Mouse (Mus musculus) limb, embryonic 13.5 days (tissue): ENCODE measurements around the gene Olfr1440. TPM values are rescaled to one million over a fixed set of nuclear protein-coding genes. Genes with fewer than 3 reads are reported as not detected.
A peak's percentile ranks its signal among the peaks of the same experiment; 100 is the strongest.

ENCODE experiments used
- ATAC-seq: fragments of 200-750 bp; cut with Nextera tagmentation; 2 replicates; pipeline ENCODE4 v1.8.0; 2017; ENCODE audit warnings: low read depth, moderate number of reproducible peaks, moderate TSS enrichment; ENCODE audit not compliant: low FRiP score
- H3K27ac ChIP-seq: fragments of 300-500 bp; sonication (generic); 2 replicates; pipeline ENCODE4 v1.5.1; 2015; ENCODE audit warnings: inconsistent platforms, mild to moderate bottlenecking, moderate library complexity
- H3K27me3 ChIP-seq: fragments of 300-500 bp; sonication (generic); 2 replicates; pipeline ENCODE4 v1.6.1; 2015; ENCODE audit warnings: mild to moderate bottlenecking, inconsistent platforms
- H3K36me3 ChIP-seq: fragments of 300-500 bp; sonication (generic); 2 replicates; pipeline ENCODE4 v1.6.1; 2015; ENCODE audit warnings: inconsistent platforms, mild to moderate bottlenecking, moderate library complexity
- H3K4me1 ChIP-seq: fragments of 300-500 bp; sonication (generic); 2 replicates; pipeline ENCODE4 v1.6.1; 2015; ENCODE audit warnings: inconsistent platforms
- H3K4me2 ChIP-seq: fragments of 300-500 bp; sonication (generic); replicated peaks from 2 replicates; pipeline ENCODE4 v1.6.1; 2015; ENCODE audit warnings: inconsistent platforms, mild to moderate bottlenecking, moderate library complexity
- H3K4me3 ChIP-seq: fragments of 300-500 bp; sonication (generic); 2 replicates; pipeline ENCODE4 v1.5.1; 2015; ENCODE audit warnings: moderate library complexity, mild to moderate bottlenecking, inconsistent platforms
- H3K9ac ChIP-seq: fragments of 300-500 bp; sonication (generic); 2 replicates; pipeline ENCODE4 v1.6.1; 2015; ENCODE audit warnings: mild to moderate bottlenecking, inconsistent platforms
- H3K9me3 ChIP-seq: fragments of 300-500 bp; sonication (generic); 2 replicates; pipeline ENCODE4 v1.6.1; 2016; ENCODE audit warnings: inconsistent platforms
- WGBS: fragments of 180-500 bp; shearing (Covaris S2); methylation state at CpG from one replicate; pipeline ENCODE4 v1.1.7; 2015; 5-methylcytosine and 5-hydroxymethylcytosine counted together
- polyA plus RNA-seq: library from polyadenylated mRNA; unstranded; fragments of >200 nt; fragmentation: Nextera tagmentation; extraction: Ambion mirVana; gene quantifications from 2 replicates; pipeline ENCODE4 v1.2.1, GENCODE M21; 2015

Gene Olfr1440
- not detected in 2 replicates for polyA plus RNA-seq

- 85% methylated on average over 2 of the region's 2 CpGs for WGBS
- no peaks in the 10 kb centered on the region for H3K4me1 ChIP-seq
- no peaks in the 10 kb centered on the region for H3K27me3 ChIP-seq
- H3K9me3 ChIP-seq = no peaks in the 10 kb centered on the region
- H3K9ac ChIP-seq = no peak within 1 kb of the TSS
- no peak within 1 kb of the TSS for H3K4me2 ChIP-seq
- no peak for ATAC-seq
- no peak within 1 kb of the TSS for H3K4me3 ChIP-seq
- H3K36me3 ChIP-seq = no peaks in the 10 kb centered on the region
- H3K27ac ChIP-seq = no peak within 1 kb of the TSS
Observed at GRCm38 (mm10) chr19:12386979-12387378, at the start of gene Olfr1440. Olfr1440 (plus strand) TSS chr19:12387279.

- H3K4me3 ChIP-seq = no peak overlapping the region
- no peak overlapping the region for H3K27ac ChIP-seq
- H3K36me3 ChIP-seq = no peaks in the 10 kb centered on the region
- H3K9me3 ChIP-seq = no peaks in the 10 kb centered on the region
- ATAC-seq = no peak
- 80% methylated on average over 3 of the region's 3 CpGs for WGBS
- H3K9ac ChIP-seq = no peak overlapping the region
- no peaks in the 10 kb centered on the region for H3K4me1 ChIP-seq
- no peak overlapping the region for H3K4me2 ChIP-seq
- no peaks in the 10 kb centered on the region for H3K27me3 ChIP-seq
Observed at GRCm38 (mm10) chr19:12373004-12373403, 14.1 kb upstream of the Olfr1440 start.

GRCm38 (mm10) chr19:12374465-12375025 lies 12.5 kb upstream of the Olfr1440 start:
- H3K36me3 ChIP-seq = no peaks in the 10 kb centered on the region
- H3K27ac ChIP-seq = no peak overlapping the region
- no peaks in the 10 kb centered on the region for H3K27me3 ChIP-seq
- H3K4me1 ChIP-seq = no peaks in the 10 kb centered on the region
- no peak for ATAC-seq
- H3K4me2 ChIP-seq = no peak overlapping the region
- no peak overlapping the region for H3K9ac ChIP-seq
- 65% methylated on average over 2 of the region's 2 CpGs for WGBS
- no peak overlapping the region for H3K4me3 ChIP-seq
- no peaks in the 10 kb centered on the region for H3K9me3 ChIP-seq

GRCm38 (mm10) chr19:12413737-12414136 lies 26.7 kb downstream of the Olfr1440 start:
- H3K9me3 ChIP-seq = no peaks in the 10 kb centered on the region
- H3K4me3 ChIP-seq = no peak overlapping the region
- H3K27me3 ChIP-seq = no peaks in the 10 kb centered on the region
- no peak overlapping the region for H3K9ac ChIP-seq
- no peak for ATAC-seq
- H3K4me2 ChIP-seq = no peak overlapping the region
- no peaks in the 10 kb centered on the region for H3K4me1 ChIP-seq
- no peaks in the 10 kb centered on the region for H3K36me3 ChIP-seq
- no peak overlapping the region for H3K27ac ChIP-seq

GRCm38 (mm10) chr19:12417361-12417760 lies 30.3 kb downstream of the Olfr1440 start, which contains the start of gene Olfr1441:
Olfr1441 (plus strand) TSS chr19:12417433.
- H3K4me1 ChIP-seq = no peaks in the 10 kb centered on the region
- no peaks in the 10 kb centered on the region for H3K36me3 ChIP-seq
- H3K27me3 ChIP-seq = no peaks in the 10 kb centered on the region
- H3K4me2 ChIP-seq = no peak within 1 kb of the TSS
- no peak within 1 kb of the TSS for H3K27ac ChIP-seq
- ATAC-seq = no peak
- H3K4me3 ChIP-seq = no peak within 1 kb of the TSS
- no peak within 1 kb of the TSS for H3K9ac ChIP-seq
- no peaks in the 10 kb centered on the region for H3K9me3 ChIP-seq

GRCm38 (mm10) chr19:12418312-12418711 lies 31.2 kb downstream of the Olfr1440 start:
- Histone ChIP-seq H3K27ac (no peak overlapping the region), H3K36me3 (no peaks in the 10 kb centered on the region), H3K9ac (no peak overlapping the region), H3K9me3 (no peaks in the 10 kb centered on the region), H3K4me3 (no peak overlapping the region), H3K4me2 (no peak overlapping the region), H3K4me1 (no peaks in the 10 kb centered on the region), H3K27me3 (no peaks in the 10 kb centered on the region)
- 89% methylated on average over 3 of the region's 3 CpGs for WGBS
- ATAC-seq = no peak

- Histone ChIP-seq H3K4me1 (no peaks in the 10 kb centered on the region), H3K4me2 (no peak overlapping the region), H3K27ac (no peak overlapping the region), H3K4me3 (no peak overlapping the region), H3K9me3 (no peaks in the 10 kb centered on the region), H3K9ac (no peak overlapping the region), H3K27me3 (no peaks in the 10 kb centered on the region), H3K36me3 (no peaks in the 10 kb centered on the region)
- ATAC-seq = no peak
- 78% methylated on average over 6 of the region's 6 CpGs for WGBS
Observed at GRCm38 (mm10) chr19:12420555-12420954, 33.5 kb downstream of the Olfr1440 start.

- Histone ChIP-seq H3K27ac (no peak overlapping the region), H3K36me3 (no peaks in the 10 kb centered on the region), H3K27me3 (no peaks in the 10 kb centered on the region), H3K9ac (no peak overlapping the region), H3K4me3 (no peak overlapping the region), H3K4me1 (no peaks in the 10 kb centered on the region), H3K4me2 (no peak overlapping the region), H3K9me3 (no peaks in the 10 kb centered on the region)
- WGBS = 74% methylated on average over 1 of the region's 1 CpGs
- no peak for ATAC-seq
Observed at GRCm38 (mm10) chr19:12421680-12422079, 34.6 kb downstream of the Olfr1440 start.

- WGBS = 89% methylated on average over 5 of the region's 5 CpGs
Observed at GRCm38 (mm10) chr19:12427101-12427500, 40.0 kb downstream of the Olfr1440 start.

GRCm38 (mm10) chr19:12427605-12428004 lies 40.5 kb downstream of the Olfr1440 start, which contains the start of gene Pfpl:
Pfpl (plus strand) TSS chr19:12427905.
- 93% methylated on average over 6 of the region's 6 CpGs for WGBS
- Histone ChIP-seq H3K4me2 (no peak within 1 kb of the TSS), H3K36me3 (no peaks in the 10 kb centered on the region), H3K4me1 (no peaks in the 10 kb centered on the region), H3K27ac (no peak within 1 kb of the TSS), H3K9me3 (no peaks in the 10 kb centered on the region), H3K4me3 (no peak within 1 kb of the TSS), H3K27me3 (no peaks in the 10 kb centered on the region), H3K9ac (no peak within 1 kb of the TSS)
- no peak for ATAC-seq

More at GRCm38 (mm10) chr19:12427101-12427500, 40.0 kb downstream of the Olfr1440 start:
- no peak for ATAC-seq
- Histone ChIP-seq H3K9ac (no peak overlapping the region), H3K36me3 (no peaks in the 10 kb centered on the region), H3K4me3 (no peak overlapping the region), H3K27ac (no peak overlapping the region), H3K27me3 (no peaks in the 10 kb centered on the region), H3K4me2 (no peak overlapping the region), H3K4me1 (no peaks in the 10 kb centered on the region), H3K9me3 (no peaks in the 10 kb centered on the region)

GRCm38 (mm10) chr19:12433033-12433432 lies 46.0 kb downstream of the Olfr1440 start:
- no peak overlapping the region for H3K27ac ChIP-seq
- H3K9ac ChIP-seq = no peak overlapping the region
- H3K4me2 ChIP-seq = no peak overlapping the region
- H3K27me3 ChIP-seq = no peaks in the 10 kb centered on the region
- no peaks in the 10 kb centered on the region for H3K9me3 ChIP-seq
- WGBS = 13% methylated on average over 2 of the region's 2 CpGs
- H3K4me1 ChIP-seq = no peaks in the 10 kb centered on the region
- peak; percentile 36; the same call in 1 of the 2 replicates for ATAC-seq
- H3K4me3 ChIP-seq = no peak overlapping the region
- H3K36me3 ChIP-seq = no peaks in the 10 kb centered on the region

- H3K36me3 ChIP-seq = no peaks in the 10 kb centered on the region
- H3K4me1 ChIP-seq = no peaks in the 10 kb centered on the region
- no peak overlapping the region for H3K4me3 ChIP-seq
- no peaks in the 10 kb centered on the region for H3K9me3 ChIP-seq
- no peak overlapping the region for H3K4me2 ChIP-seq
- no peak overlapping the region for H3K27ac ChIP-seq
- 83% methylated on average over 4 of the region's 4 CpGs for WGBS
- H3K27me3 ChIP-seq = no peaks in the 10 kb centered on the region
- ATAC-seq = no peak
- H3K9ac ChIP-seq = no peak overlapping the region
Observed at GRCm38 (mm10) chr19:12435011-12435416, 47.9 kb downstream of the Olfr1440 start.
